Mouse (Mus musculus) gastrocnemius, adult 8-10 months (tissue): Measurements from ENCODE around the gene Gstz1. TPM values are rescaled to one million over a fixed set of nuclear protein-coding genes. Genes with fewer than 3 reads are reported as not detected.
A peak's percentile ranks its signal among the peaks of the same experiment; 100 is the strongest.
"Not testable (repeated sequence)": the region's sequence is repeated elsewhere in the genome, so short reads cannot be mapped to it uniquely, and the experiment has no call there.

Source experiments
- DNase-seq, 2 experiments: peaks; one replicate each; pipeline ENCODE4 v3.0.0; 2022; ENCODE audit warnings: low spot score in 2 of 2
- total RNA-seq, 4 experiments: library from RNA; stranded (reverse); gene quantifications; 2 replicates each; pipeline ENCODE4 v1.2.4; 2022

Gene Gstz1
- total RNA-seq = 10 to 100 TPM; 32.8 to 41.0 (median 38.3) TPM

- DNase-seq = peak; percentile 66 to 73
Observed at GRCm38 (mm10) chr12:87146966-87147365, at the start of gene Gstz1. Gstz1 (plus strand) TSS chr12:87147165.

DNA sequence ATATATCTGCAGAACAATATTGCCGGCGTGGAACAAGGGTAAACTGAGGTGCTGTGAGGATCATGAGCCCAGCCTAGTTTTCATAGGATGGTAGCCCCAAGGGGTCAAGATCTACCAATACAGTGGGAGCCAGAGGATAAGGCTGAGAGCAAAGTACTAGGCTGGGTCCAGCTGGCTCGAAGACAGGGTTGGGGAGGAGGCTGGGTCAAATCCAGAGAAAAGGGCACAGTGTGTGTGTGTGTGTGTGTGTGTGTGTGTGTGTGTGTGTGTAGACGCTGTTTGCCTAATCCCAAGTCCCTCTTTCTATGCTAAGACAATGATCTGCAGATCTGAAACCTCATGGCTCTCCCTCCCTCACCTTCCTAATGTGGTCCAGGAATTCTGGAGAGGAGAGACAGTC is 46.6 kb upstream of the Gstz1 start:
- no peak for DNase-seq

GRCm38 (mm10) chr12:87102165-87102631 is 44.8 kb upstream of the Gstz1 start, which contains the start of gene Ngb:
Ngb (minus strand) TSS chr12:87102539.
- DNase-seq = no peak

DNA sequence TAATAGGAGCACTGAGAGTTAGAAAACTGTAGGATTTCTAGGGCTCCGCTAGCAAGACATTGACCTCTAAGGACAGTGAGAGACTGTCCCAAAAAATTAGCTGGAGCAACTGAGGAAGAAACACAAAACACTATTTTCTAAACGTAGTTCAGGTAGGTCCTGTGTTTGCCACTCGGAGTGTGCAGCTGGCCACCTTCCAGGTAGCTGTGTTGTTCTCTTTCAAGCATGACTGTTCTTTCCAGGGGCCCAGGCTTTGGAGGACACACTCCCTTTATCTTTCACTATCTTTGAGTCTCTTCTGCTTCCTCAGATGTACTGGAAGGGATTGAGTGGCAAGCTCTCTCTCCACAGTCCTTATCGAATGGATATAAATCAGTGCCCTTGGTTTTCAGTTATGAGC is 43.5 kb upstream of the Gstz1 start:
- DNase-seq = no peak

GRCm38 (mm10) chr12:87104796-87105195 is 42.2 kb upstream of the Gstz1 start:
- no peak for DNase-seq

DNA sequence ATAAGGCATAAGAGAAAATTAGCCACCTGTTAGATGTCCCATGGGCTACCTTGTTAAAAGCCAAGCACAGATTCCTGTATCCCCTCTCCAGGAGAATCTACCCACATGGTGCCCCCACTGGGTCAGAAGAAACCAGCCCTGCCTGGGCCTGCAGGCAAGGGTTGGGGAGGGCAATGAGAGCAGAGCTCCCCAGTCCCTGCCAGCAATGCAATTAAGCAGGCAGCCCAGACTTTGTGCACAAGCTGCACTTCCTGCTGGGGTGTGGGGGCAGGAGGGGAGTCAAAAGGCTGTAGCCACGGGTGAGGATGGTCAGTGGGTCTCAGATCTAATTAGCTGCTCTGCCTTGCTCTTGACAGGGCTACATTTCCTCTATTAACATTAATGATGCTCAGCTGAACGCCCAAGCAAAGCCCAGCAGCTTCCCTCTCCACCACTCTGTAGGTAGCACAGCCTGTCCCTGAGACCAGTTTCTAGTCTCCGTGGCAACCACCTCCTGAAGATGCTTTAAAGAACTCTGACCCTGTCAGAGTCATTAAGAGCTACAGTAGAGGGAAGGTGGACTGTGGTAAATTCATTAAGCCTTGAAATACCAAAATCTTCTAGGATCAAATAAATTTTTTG is 39.5 kb upstream of the Gstz1 start:
- DNase-seq = no peak

GRCm38 (mm10) chr12:87121918-87122589 is 24.9 kb upstream of the Gstz1 start:
- DNase-seq = no peak

- DNase-seq = no peak
Observed at GRCm38 (mm10) chr12:87127256-87127655, 19.7 kb upstream of the Gstz1 start.

- no peak for DNase-seq
Observed at GRCm38 (mm10) chr12:87130224-87130623, 16.7 kb upstream of the Gstz1 start.

DNA sequence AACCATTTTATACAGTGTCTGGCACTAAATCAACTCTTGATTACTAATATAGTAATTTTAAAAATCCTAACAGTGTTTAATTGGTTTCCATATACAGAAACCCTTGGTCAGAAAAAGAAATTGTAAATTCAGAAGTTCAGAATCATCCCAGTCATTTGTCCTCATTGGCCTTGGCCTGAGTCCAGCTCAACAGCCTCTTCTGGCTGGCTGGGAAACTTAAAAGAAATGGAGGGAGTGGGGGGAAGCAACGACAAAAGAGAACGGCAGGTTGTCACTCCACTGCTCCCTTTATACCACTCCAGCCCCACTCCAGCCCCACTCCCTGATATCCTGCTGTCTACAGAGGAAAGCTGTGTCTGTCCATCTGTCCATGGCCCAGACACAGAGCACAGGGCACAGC is 15.8 kb upstream of the Gstz1 start:
- DNase-seq = no peak

GRCm38 (mm10) chr12:87131619-87132018 is 15.3 kb upstream of the Gstz1 start:
- no peak for DNase-seq

GRCm38 (mm10) chr12:87132210-87132609 is 14.8 kb upstream of the Gstz1 start:
- DNase-seq = no peak

- DNase-seq = no peak
Observed at GRCm38 (mm10) chr12:87132784-87133183, 14.2 kb upstream of the Gstz1 start.

GRCm38 (mm10) chr12:87137439-87138341 is 9.3 kb upstream of the Gstz1 start:
- DNase-seq = no peak

- DNase-seq = no peak
Observed at GRCm38 (mm10) chr12:87138342-87138701, 8.6 kb upstream of the Gstz1 start.

DNA sequence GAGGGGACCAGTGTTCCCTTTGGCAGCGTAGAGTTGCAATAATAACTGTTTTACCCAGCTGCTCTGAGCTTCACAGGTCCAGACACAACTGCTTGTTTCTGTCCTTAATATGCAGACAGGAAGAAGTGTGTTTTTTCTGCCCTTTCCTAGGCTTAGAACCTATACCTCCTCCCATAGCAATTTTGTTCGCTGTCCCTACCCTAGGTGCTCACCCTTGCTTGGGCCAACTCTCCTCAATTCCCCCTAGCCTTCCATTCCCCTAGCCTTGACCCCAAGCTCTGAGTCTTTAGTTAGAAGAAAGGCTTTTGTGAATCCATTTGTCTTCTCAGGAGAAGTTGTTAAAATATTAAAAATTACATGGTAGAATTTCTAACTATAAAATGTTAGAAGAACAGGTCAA is 8.2 kb upstream of the Gstz1 start:
- DNase-seq = no peak

DNA sequence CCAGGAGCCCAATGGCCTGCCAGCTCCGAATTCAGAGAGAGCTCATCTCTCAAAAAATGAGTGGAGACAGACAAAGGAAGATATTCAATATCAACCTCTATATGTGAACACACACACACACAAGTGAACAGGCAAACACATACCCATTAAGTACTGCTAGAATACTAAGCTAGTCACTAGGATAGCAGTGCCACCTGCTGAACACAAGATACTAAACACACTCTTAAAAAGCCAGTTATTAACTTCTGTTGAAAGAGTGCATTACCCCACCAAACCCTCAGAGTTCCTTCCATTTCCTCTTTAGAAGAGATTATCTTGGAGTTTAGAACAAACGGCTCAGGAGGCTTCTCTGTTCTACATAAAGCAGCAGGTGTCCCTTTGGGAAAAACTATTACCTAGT is 4.8 kb upstream of the Gstz1 start:
- DNase-seq = no peak

DNA sequence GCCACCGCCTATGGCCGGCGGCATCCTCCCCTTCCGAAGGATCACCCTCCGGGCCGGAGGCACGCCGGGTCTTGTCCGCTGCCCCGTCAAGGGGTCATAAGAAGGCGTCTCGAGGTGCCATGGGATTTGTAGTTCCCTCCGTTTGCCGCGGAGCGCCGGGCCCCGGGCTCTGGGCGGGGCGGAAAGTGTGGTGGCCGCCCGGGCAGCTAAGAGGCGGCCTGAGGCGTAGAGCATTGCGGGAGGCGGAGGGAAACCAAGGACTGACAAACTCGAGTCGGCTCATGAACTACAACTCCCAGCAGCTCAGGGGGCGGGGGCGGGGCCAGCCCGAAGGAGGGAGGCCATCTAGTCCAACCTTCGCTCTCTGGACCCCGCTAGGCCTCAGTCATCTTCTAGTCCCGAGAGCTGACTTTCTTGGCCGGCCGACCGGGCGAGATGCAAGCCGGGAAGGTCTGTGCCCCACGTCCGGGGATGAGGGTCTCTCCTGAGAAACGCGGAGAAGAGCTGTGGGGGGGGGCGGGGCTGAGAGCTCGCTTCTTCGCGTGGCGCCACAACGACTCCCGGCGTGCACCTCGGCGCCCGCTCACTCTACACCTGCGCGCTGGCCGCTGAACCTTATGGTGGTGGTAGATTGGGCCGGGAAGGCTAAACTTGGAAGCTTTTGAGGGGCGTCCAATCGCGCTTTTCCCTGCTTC is 577 bp downstream of the Gstz1 start, which contains the start of gene Pomt2:
Pomt2 (minus strand) TSS at position 574 of the 695 bp plus-strand sequence.
- peak; percentile 91 to 94 for DNase-seq

- DNase-seq = no peak
Observed at GRCm38 (mm10) chr12:87148136-87148535, 1.2 kb downstream of the Gstz1 start.

- no peak for DNase-seq
Observed at GRCm38 (mm10) chr12:87149471-87149870, 2.5 kb downstream of the Gstz1 start.

DNA sequence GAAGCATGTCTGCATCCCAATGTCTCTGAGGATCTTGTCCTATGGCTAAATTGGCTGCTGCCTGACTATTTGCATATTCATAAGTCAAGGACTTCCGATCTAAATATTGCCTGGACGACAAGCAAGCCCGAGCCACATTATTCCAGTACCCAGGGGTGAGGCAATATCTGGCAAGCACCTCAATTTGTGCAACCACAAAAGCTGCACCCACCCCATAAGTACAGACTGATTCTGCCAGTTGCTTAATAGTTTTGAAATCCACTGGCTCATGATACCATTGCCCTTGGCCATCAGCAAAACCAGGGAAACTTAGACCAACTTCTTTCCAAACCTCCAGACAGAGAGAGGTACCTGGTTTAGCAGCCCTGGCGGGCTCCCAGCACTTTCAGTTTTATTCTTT is 7.5 kb downstream of the Gstz1 start:
- not testable (repeated sequence) for DNase-seq
